Mouse (Mus musculus): ENCODE results near the gene Thrsp. TPM values are rescaled to one million over a fixed set of nuclear protein-coding genes. Genes with fewer than 3 reads are reported as not detected.

Gene Thrsp
- total RNA-seq, 2 experiments from 2014 or later: 17.3 to 20.7 TPM

DNA sequence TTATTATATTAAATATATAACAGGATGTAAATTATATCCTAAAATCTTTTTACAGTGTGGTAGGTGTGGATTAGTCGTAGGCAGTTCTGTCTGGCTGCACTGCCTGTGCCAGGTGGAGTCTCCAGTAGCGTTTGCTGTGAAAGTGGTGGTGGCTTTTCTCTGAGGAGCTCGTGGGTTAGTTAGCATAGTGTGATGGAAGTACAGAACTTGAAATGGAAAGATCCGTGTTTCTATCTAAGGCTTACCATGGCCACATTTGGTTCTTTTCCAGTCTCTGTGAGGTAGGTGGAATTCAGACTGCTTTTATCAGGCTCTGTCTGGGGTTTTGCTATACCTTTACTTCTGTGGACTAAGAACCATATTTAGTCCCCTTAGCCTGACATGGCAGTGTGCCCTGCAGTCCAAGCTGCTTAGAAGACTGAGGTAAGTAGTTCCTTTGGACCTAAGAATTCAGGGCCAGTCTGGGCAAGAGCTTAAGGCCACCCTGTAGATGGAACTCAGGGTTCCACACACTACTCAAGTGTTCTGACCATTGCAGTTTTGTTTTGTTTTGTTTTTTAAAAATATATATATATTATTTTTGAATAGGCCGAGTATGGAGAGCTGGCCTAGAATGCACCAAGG, 36.9 kb downstream of the Thrsp start:
- DNase-seq (ENCODE audit: low spot score in 2 of 2): no peak

DNA sequence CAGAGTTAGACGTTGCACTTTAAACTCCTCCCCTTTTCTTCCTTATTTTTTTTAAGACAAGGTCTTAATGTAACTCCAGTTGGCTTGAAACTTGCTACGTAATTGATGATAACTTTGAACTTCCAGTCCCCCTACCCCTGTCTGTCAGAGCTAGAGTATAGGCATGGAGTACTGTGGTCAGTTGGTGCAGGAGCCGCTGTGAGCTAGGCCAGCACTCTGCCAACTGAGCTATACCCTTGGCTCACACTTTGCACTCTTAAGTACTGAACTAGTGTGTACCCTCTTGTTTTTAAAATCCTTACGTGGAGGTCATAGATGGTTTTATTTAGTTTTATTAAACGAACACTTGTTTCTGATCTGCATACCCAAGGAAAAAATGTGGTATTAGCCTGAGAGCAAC, 38.2 kb downstream of the Thrsp start:
- DNase-seq (ENCODE audit: low spot score in 2 of 2): no peak

DNA sequence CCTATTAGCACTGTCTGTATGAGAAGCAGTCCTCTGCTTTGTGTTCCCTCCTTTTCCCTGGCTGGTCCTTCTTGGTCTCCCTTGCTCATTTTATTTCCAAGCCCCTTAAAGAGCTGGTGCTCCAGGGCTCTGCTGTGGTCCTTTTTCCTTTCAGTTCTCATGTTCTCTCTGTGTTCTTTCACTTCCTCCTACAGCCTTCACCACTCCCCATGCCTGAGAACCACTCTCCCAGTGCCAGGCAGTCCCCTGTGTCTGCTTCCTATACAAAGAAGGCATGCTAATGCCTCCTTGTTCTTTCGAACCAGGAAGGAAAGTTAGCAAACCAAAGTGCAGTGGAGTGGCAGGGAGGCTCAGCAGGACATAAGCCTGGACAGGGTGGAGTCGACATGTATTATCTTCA, 41.6 kb downstream of the Thrsp start:
- no peak for DNase-seq (ENCODE audit: low spot score in 2 of 2)

DNA sequence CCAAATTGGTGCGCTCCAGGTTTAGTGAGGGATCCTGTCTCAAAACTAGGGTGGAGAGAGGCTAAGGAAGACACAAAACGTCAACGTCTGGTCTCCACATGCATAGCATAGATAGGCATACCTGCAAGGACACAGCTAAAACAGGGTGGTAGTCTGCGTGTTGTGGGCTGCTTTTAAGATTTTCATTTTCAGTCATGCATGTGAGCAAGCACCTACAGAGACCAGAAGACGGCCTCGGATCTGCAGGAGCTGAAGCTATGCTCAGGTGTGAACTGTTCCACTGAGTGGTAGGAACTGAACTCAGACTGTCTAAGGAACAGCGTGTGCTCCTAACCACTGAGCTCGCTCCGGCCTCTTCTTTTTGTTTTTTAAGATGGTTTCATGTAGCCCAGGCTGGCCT, 42.4 kb downstream of the Thrsp start:
- DNase-seq (ENCODE audit: low spot score in 2 of 2): no peak

DNA sequence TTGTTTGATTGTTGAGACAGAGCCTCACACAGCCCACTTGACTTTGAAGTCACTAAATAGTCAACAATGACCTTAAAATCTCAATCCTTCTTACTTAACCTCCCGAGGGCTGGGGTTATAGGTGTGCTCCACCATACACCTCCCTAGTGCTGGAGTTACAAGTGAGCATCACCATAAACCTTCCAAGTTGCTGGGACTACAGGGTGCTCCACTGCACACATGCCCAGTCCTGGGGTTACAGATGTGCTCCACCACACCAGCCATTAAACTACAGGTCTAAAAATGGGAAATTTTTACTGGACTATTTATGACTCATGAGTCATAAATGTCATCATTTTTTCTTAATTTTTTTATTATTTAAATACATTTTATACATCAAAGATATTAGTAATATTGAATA, 51.6 kb downstream of the Thrsp start:
- no peak for DNase-seq (ENCODE audit: low spot score in 2 of 2)

Other genes starting within 250 kb of the Thrsp start
- 10 to 100 TPM; 17.2 to 19.3 TPM for gene Usp35, start 85.7 kb downstream of the Thrsp start, total RNA-seq (2021)
- gene Kctd21, start 85.4 kb downstream of the Thrsp start, total RNA-seq (2021): 10 to 100 TPM; 13.7 to 15.1 TPM
- gene Alg8, start 46.1 kb downstream of the Thrsp start, total RNA-seq (2021): 10 to 100 TPM in 1 of 2 experiments, 1 to 10 TPM in 1; 9.8 to 10.4 TPM
- 100 to 1,000 TPM; 232 to 247 TPM for gene Ndufc2, start 17.7 kb downstream of the Thrsp start, total RNA-seq (2021)
- 1 to 10 TPM; 3.5 to 3.6 TPM for gene Kctd14, start 33.6 kb upstream of the Thrsp start, total RNA-seq (2021)
- gene Ints4, start 63.2 kb upstream of the Thrsp start, total RNA-seq (2021): 10 to 100 TPM; 29.6 to 31.1 TPM
- 10 to 100 TPM; 33.0 to 40.5 TPM for gene Aamdc, start 161.8 kb upstream of the Thrsp start, total RNA-seq (2021)
- 10 to 100 TPM; 45.0 to 48.3 TPM for gene Rsf1, start 162.2 kb upstream of the Thrsp start, total RNA-seq (2021)